Mouse (Mus musculus) gastrocnemius, adult 2 months (tissue): ENCODE measurements around the gene 1700093K21Rik. TPM values are rescaled to one million over a fixed set of nuclear protein-coding genes. Genes with fewer than 3 reads are reported as not detected.
"Not testable (repeated sequence)": the region's sequence is repeated elsewhere in the genome, so short reads cannot be mapped to it uniquely, and the experiment has no call there.

Experiments
- DNase-seq: peaks from one replicate; pipeline ENCODE4 v3.0.0; 2022
- H3K27ac ChIP-seq: fragments of 200-600 bp; 2 replicates; pipeline ENCODE4 v1.8.1; 2022; ENCODE audit warnings: mild to moderate bottlenecking
- H3K4me3 ChIP-seq: fragments of 200-600 bp; 2 replicates; pipeline ENCODE4 v1.8.1; 2022; ENCODE audit warnings: mild to moderate bottlenecking, moderate library complexity
- CTCF ChIP-seq: fragments of 200-600 bp; IDR thresholded peaks from 2 replicates; pipeline ENCODE4 v1.8.1; 2022; ENCODE audit warnings: antibody characterized with exemption, mild to moderate bottlenecking, moderate library complexity
- intact Hi-C: fragments of 180-260 bp; cut with DNase I; formaldehyde crosslinking; loops from one replicate; pipeline ENCODE4 v1.15.1; 2025
- long read RNA-seq, 2 experiments: library from polyadenylated mRNA; stranded (forward); transcript quantifications; one replicate each; pipeline ENCODE4 v2.0.0; 2021
- total RNA-seq, 2 experiments: library from RNA; stranded (reverse); gene quantifications; 2 replicates each; pipeline ENCODE4 v1.2.3; 2021

1700093K21Rik gene
- not detected for total RNA-seq
- long read RNA-seq, experiment 1 = 0 reads
- long read RNA-seq, experiment 2 = 0 reads

DNA sequence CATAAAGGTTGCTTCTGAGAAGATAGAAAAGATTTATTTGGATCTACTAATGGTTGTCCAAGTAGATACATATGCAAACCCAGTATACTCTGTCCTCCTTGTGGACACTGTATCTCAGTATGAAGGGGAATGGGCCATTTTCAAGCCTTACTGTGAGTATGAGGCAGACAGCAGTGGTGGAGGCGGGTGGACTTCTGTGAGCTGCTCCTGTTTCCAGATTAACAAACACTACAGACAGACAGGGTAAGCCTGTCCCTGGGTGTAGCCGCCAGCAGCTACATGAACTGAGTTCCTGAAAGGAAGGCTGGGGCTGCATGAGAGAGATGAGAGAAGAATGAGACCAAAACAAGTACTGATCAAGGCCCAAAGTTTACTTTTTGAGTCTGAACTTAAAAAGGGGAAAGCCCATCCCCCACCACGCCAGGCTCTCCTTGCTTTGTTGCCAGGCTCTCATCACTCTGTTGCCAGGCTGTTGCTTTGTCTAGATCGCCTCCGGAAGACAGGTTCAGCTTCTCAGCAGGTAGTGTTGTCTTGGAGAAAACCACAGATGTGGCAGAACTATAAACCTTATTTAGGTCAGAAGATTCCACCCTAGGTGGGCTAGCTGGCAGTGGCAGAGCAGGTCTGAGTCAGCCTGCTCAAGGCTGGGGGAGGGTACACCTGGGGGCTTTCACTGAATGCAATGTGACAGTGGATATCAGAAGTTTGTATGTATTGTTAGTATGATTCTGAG is at the start of gene 1700093K21Rik:
Gene 1700093K21Rik (minus strand): TSS at position 683 of the 733 bp plus-strand sequence.
- no peak for DNase-seq
- no peak for TF ChIP-seq CTCF
- Histone ChIP-seq H3K27ac (no peak within 1 kb of the TSS), H3K4me3 (no peak within 1 kb of the TSS)
- intact Hi-C loops = no loop called here

GRCm38 (mm10) chr11:23570130-23570529 is 49.2 kb upstream of the 1700093K21Rik start:
- no peak for DNase-seq
- Histone ChIP-seq H3K27ac (no peak overlapping the region), H3K4me3 (no peak overlapping the region)
- intact Hi-C loops = no loop called here
- TF ChIP-seq CTCF = no peak

DNA sequence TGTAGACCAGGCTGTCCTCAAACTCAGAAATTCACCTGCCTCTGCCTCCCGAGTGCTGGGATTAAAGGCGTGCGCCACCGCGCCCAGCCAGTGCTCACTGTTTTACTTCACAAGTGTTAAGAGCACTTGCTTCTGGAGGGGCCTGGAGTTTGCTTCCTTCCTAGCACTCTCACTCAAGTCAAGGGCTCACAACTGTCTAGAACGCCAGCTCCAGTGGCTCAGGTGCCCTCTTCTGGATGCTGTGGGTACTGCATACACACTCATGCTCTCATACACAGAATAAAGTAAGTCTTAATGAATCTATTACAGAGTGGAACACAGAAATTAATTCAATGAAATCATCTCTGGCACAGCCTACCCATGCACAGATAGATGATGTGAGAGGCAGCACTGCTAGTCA is 44.8 kb upstream of the 1700093K21Rik start:
- peak; percentile 69 for DNase-seq
- Histone ChIP-seq H3K27ac (no peak overlapping the region), H3K4me3 (no peak overlapping the region)
- intact Hi-C loops = loop anchor here (2.0 kb wide), 1 partner anchor 67 kb away; the partner anchor contains the start of gene Ahsa2
- TF ChIP-seq CTCF = peak; percentile 91

- no peak overlapping the region for H3K27ac ChIP-seq
- H3K4me3 ChIP-seq = no peak overlapping the region
- intact Hi-C loops = no loop called here
- DNase-seq = no peak
- TF ChIP-seq CTCF = no peak
Observed at GRCm38 (mm10) chr11:23557039-23557630, 36.2 kb upstream of the 1700093K21Rik start.

DNA sequence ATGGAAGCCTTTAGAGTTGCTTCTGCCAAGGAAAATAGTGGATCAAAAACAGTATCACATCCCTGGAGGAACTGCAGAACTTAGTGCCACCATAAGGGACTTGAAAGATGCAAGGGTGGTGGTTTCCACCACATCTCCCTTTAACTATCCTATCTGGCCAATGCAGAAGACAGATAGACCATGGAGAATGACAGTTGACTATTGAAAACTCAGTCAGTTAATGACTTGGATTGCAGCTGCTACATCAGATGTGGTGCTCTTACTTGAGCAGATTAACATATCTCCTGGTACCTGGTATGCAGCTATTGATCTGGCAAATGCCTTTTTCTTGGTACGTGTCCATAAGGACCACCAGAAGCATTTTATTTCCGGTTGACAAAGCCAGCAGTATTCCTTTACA is 16.5 kb upstream of the 1700093K21Rik start:
- DNase-seq = no peak
- H3K27ac ChIP-seq = no peak overlapping the region
- intact Hi-C loops = no loop called here
- H3K4me3 ChIP-seq = no peak overlapping the region
- no peak for TF ChIP-seq CTCF

- TF ChIP-seq CTCF = no peak
- intact Hi-C loops = no loop called here
- no peak overlapping the region for H3K4me3 ChIP-seq
- no peak for DNase-seq
- H3K27ac ChIP-seq = no peak overlapping the region
Observed at GRCm38 (mm10) chr11:23518981-23519380, 2.0 kb downstream of the 1700093K21Rik start.

GRCm38 (mm10) chr11:23515315-23515714 is 5.6 kb downstream of the 1700093K21Rik start:
- intact Hi-C loops = no loop called here

GRCm38 (mm10) chr11:23514785-23515184 is 6.2 kb downstream of the 1700093K21Rik start:
- H3K27ac ChIP-seq, intact Hi-C loops, H3K4me3 ChIP-seq, DNase-seq: not testable (repeated sequence)

More at GRCm38 (mm10) chr11:23515315-23515714, 5.6 kb downstream of the 1700093K21Rik start:
- no peak for TF ChIP-seq CTCF
- Histone ChIP-seq H3K27ac (no peak overlapping the region), H3K4me3 (no peak overlapping the region)
- no peak for DNase-seq

GRCm38 (mm10) chr11:23504801-23505200 is 16.2 kb downstream of the 1700093K21Rik start:
- intact Hi-C loops, H3K4me3 ChIP-seq, H3K27ac ChIP-seq, DNase-seq: not testable (repeated sequence)

GRCm38 (mm10) chr11:23498609-23499008 is 22.3 kb downstream of the 1700093K21Rik start:
- no peak for DNase-seq
- TF ChIP-seq CTCF = no peak
- H3K27ac ChIP-seq = peak overlapping the region; percentile 81; the same call in 1 of the 2 replicates
- intact Hi-C loops = loop anchor here (2.0 to 10.0 kb wide), 5 partner anchors 66 to 1931 kb away; partner anchors contain the start of genes 0610010F05Rik, Commd1, Gm28048 and Pex13
- H3K4me3 ChIP-seq = peak overlapping the region; percentile 100

GRCm38 (mm10) chr11:23497718-23498509 is 23.0 kb downstream of the 1700093K21Rik start, which contains the start of gene Ahsa2:
Ahsa2 (minus strand) TSS chr11:23498030.
- TF ChIP-seq CTCF = no peak
- intact Hi-C loops = loop anchor here (2.0 to 10.0 kb wide), 5 partner anchors 67 to 1931 kb away; partner anchors contain the start of genes 0610010F05Rik, Commd1, Gm28048 and Pex13
- Histone ChIP-seq H3K27ac (peak within 1 kb of the TSS; percentile 96), H3K4me3 (peak within 1 kb of the TSS; percentile 100)
- DNase-seq = peak; percentile 99

- TF ChIP-seq CTCF = no peak
- peak overlapping the region; percentile 96 for H3K27ac ChIP-seq
- DNase-seq = peak; percentile 84
- peak overlapping the region; percentile 100 for H3K4me3 ChIP-seq
- intact Hi-C loops = loop anchor here (5.0 to 10.0 kb wide), 4 partner anchors 135 to 1930 kb away; partner anchors contain the start of genes 0610010F05Rik, Commd1, Gm28048 and Pex13
Observed at GRCm38 (mm10) chr11:23497335-23497717, 23.6 kb downstream of the 1700093K21Rik start.
